Mouse (Mus musculus) thymus, postnatal 4 days (tissue): ENCODE measurements around the gene Ptrh2.

Experiments
- DNase-seq: peaks from one replicate; pipeline ENCODE4 v3.0.0; 2021

Gene Ptrh2

DNA sequence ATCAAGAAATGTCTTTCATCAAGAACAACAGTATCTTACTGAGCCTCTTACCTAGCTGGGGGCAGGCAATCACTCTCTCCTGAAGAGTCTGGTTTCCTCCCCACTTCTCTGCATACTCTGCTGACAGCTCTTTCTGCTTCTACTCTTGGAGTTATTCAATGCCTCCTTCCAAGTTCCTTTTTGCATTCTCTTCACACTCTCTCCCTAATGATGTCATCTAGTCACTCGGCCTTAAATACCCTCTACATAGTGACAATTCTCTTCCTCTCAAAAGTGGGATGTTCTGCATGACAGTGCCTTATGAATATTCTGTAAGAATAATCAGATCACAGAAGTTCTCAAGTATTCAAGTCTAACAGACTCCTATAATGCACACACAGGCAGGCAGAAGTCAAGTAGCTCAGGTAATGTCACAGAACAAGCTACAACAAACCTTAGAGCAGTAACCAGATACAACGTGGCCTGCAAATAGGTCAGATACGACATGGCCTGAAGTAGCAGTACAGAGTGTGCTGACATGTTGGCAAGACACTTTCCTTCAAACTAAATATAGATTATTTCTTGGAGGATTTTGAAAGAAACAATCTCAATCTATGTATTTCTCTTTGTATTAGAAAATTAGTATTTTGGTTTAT is 12.6 kb upstream of the Ptrh2 start:
- no peak for DNase-seq

- DNase-seq, result no peak
These were observed 11.0 kb upstream of the Ptrh2 start for GRCm38 (mm10) chr11:86672772-86673171.

- DNase-seq, result no peak
These were observed 8.3 kb upstream of the Ptrh2 start for GRCm38 (mm10) chr11:86675520-86675919.

GRCm38 (mm10) chr11:86678957-86679356 is 4.8 kb upstream of the Ptrh2 start:
- no peak for DNase-seq

DNA sequence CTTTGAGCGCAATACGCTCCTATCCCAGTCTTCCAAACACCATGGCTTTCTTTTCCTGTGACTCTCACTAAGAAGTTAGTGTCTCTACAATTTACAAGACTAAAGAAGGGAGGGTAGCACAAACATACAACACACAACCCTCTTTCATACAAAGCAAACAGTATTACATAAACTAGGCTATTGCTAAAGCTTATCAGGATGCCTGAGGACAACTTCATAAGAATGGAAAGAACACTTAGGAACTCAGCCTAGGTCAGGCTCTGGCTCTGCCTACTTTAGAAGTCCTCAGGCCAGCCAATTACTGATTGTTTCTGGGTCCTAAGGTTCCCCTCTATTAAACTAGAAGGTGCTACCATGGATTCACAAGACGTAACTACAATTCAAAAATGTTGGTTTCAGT is 3.1 kb upstream of the Ptrh2 start:
- no peak for DNase-seq

DNA sequence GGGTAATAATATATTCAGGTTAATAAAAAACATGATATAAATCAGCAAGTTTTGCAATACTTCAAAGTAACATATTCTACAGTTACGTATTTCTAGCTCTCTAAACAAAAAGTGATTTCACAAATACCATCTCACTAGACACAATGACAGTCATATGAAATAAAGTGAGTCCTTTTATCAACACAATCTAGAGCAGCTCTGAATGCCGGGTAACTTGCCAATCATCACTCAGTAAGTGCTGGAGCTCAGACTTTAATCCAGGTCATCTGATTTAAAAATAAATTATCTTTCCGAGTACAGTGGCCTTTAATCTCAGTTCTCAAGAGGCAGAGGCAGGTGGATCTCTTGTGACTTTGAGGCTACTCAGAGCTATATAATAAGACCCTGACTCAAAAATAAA is 2.4 kb upstream of the Ptrh2 start:
- no peak for DNase-seq

GRCm38 (mm10) chr11:86682861-86683260 is 924 bp upstream of the Ptrh2 start:
- DNase-seq, result no peak

DNA sequence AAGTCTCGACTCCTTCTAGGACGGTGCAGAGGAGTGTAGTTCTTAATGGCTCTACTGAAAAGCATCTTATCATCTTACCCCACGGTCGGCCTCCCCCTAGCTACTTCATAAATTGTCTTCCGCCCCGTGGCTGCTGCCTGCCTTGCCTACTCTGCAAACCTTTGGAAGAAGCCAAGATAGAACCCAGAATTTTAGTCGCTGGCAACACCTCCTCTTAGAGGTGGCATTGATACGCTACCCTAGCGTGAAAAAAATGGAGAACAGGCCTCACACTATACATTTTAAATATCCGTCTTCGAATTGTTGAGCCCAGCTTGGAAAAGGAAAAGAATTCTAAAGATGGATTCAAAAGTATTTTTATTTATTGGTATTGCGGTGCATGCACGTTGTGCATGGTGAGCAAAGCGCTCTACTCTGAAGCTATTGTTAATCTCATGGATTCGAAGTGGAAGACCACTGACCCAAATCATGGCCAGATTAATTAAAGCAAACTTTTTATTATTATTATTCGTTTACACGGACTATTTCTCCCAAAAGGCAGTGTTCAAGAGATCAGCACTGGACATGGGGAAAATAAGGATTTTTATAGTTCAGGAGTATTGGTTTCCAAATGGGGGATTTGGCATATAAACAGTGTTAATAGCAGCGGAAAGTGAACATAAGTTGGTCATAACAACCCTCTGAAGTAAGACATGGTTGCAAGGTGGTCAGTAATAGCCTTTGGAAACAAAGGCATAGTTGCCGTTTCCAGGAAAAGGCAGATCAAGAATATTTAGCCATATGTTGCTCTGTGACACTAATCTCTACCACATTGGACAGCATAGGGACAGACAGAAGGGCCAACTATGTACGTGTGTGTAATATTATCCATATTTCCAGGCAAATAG is 584 bp downstream of the Ptrh2 start:
- no peak for DNase-seq

DNA sequence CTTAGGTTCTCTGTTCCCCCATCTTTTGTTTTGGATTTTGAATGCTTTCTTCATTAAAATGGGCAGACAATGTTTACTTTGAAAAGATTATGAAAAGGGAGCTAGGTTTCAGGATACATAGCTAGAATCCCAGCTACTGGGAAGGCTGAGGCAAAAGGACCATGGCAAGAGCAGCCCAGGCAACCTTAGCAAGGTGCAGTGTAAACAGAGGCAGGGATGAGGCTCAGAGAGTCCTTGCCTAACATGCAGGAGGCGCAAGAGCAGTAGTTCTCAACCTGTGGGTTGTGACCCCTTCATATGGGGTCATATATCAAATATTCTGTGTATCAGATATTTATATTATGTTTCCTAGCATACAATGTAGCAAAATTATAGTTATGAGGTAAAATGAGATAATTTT is 1.6 kb downstream of the Ptrh2 start:
- no peak for DNase-seq

GRCm38 (mm10) chr11:86690383-86690782 is 6.6 kb downstream of the Ptrh2 start:
- no peak for DNase-seq

DNA sequence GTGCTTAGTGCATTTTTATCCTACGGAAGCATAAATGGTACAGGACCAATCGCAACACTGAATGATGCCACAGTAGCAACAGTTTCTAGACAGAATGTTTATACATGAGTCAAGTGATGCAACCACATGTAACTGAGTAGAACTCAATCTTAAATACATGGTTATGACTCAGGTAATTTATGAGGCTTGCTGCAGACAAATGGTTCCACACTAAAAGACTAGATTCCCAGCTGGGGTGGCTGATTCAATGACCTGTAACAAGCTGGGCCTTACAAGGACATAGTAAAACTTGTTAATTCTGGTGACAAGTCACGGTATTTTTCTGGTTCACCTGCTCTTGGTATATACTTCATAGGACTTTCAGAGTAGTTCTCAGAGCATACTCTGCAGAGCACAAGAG is 7.7 kb downstream of the Ptrh2 start:
- no peak for DNase-seq

GRCm38 (mm10) chr11:86691956-86692355 is 8.2 kb downstream of the Ptrh2 start:
- no peak for DNase-seq

- DNase-seq, result no peak
These were observed 8.8 kb downstream of the Ptrh2 start for GRCm38 (mm10) chr11:86692546-86692945.

GRCm38 (mm10) chr11:86695461-86695860 is 11.7 kb downstream of the Ptrh2 start:
- no peak for DNase-seq

DNA sequence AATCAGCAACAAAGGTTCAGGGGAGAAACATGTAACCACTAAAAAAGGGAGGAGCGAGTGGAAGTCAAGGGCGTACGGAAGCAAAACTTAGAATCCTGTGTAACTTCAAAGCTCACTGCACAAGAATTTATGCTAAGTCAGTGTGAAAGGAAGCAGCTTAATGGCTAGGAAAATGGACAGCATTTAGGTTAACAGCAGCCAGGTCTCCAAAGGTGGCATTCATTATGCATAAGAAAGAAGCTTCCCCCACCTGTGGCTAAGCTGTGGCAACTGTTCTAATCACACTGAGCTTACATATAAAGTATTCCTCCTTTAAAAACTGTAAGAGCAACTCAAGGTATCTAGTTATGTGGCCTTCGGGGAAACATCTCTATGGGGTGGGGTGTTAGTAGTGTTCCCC is 17.4 kb downstream of the Ptrh2 start:
- DNase-seq, result no peak

DNA sequence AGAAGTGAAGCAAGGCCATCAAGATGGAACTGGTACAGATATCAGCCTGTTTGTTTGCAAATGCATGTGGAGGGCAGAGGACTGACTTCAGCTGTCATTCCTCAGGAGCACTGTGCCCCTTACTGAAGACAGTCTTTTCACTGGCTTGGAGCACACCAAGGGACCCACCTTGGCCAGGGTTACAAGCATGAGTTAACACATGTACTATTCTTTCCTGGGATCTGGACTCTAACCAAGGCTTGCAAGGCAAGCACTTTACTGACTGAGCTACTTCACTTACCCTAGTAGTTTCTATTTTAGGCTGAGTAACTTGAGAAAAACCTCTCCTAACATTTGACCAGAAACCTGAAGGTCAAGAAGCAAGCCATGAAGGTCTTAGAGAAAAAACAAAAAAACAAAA is 30.8 kb downstream of the Ptrh2 start:
- DNase-seq, result no peak

- DNase-seq, result no peak
These were observed 33.7 kb downstream of the Ptrh2 start for GRCm38 (mm10) chr11:86717306-86718065.

GRCm38 (mm10) chr11:86718369-86718768 is 34.6 kb downstream of the Ptrh2 start:
- no peak for DNase-seq

DNA sequence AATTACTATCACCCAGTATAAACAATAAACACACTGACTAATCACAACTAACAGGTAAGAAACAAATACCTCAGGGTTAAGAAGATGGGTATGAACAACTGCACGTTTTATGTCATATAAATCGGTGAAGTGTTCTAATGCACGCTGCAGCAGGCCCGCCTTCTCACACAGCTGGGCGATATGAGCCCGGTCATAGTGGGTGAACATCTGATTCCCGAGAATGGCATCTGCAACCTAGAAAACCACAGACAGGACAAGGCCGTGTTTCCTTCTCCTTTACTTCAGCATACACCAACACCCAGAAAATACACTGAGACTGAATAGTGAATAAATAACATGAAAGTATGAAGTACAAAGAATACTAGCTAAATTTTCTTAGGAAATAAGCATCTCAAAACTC is 35.6 kb downstream of the Ptrh2 start:
- no peak for DNase-seq

DNA sequence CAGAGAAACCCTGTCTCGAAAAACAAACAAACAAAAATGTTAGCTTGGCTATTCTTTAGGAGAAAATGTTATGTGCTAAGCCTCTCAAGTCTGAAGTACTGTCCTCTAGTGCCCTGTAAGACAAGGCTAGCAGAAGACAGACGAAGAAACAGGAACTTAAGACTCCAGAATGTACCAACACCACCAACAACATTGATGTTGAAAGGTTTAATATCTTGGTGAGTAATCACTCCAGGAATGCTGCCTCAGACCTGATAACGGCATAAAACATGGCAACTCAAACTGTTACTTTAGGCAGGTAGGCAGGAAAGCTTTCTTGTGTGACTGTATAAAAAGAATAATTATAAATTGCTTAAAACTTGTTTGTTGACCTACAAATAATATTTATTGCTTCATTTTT is 40.2 kb downstream of the Ptrh2 start:
- no peak for DNase-seq

DNA sequence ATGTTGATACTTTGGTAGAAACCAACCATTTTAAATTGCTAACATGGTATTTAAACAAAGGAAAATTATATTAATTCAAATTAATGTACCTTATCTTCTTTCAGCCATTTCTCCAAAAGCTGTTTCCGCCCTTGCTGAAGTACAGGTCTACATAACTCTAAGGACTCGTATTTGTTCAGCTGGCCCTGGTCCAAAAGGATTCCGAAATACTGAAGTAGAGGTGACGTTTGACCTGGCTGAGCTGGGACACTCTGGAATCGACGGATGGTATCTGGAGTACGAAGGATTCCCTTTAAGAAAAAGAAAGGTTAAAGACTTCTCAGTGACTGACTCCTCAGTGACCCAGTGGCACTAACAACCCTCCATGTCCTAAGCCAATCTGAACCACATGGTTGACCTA is 41.2 kb downstream of the Ptrh2 start:
- DNase-seq, result no peak

GRCm38 (mm10) chr11:86725607-86726006 is 41.8 kb downstream of the Ptrh2 start:
- DNase-seq, result no peak

DNA sequence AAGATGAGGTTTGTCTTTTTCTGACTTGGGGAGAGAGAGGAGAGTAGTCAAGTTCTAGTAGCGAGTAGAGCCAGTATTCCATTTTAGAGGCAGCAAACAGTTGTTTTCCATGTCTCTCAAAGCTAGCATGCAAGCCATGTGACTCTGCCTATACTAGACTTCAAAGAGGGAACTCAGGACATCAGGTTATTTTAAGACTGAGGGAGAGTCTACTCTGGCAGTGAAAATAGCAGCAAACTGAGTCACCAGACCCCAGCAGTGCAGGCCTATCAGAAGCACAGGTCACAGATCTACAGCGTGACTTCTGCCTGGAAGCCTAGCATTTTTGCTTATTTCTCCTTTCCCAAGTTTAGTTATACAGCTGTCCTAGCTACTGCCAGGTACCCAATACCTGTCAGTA is 47.7 kb downstream of the Ptrh2 start:
- no peak for DNase-seq
